Mouse (Mus musculus) myocyte (in vitro differentiated cells): ENCODE measurements around the gene Sall4. TPM values are rescaled to one million over a fixed set of nuclear protein-coding genes. Genes with fewer than 3 reads are reported as not detected.

Experiments used
- H3K27me3 ChIP-seq: one replicate; pipeline ENCODE4 v1.6.1; 2011; ENCODE audit not compliant: control insufficient read depth, insufficient read depth, insufficient read length
- H3K36me3 ChIP-seq: one replicate; pipeline ENCODE4 v1.6.1; 2011; ENCODE audit not compliant: control insufficient read depth, insufficient read depth
- H3K4me2 ChIP-seq: one replicate; pipeline ENCODE4 v1.6.1; 2011; ENCODE audit warnings: low read depth, control low read depth
- H3K4me3 ChIP-seq: one replicate; pipeline ENCODE4 v1.5.1; 2011; ENCODE audit warnings: mild to moderate bottlenecking, control low read depth, moderate library complexity
- H3K79me2 ChIP-seq: one replicate; pipeline ENCODE4 v1.6.1; 2011; ENCODE audit not compliant: control insufficient read depth, insufficient read depth
- H3ac ChIP-seq: one replicate; pipeline ENCODE4 v1.6.1; 2011; ENCODE audit not compliant: control insufficient read depth, insufficient read length
- CEBPB ChIP-seq: IDR thresholded peaks from 2 replicates; pipeline ENCODE4 v1.6.1; 2011; ENCODE audit warnings: mild to moderate bottlenecking, moderate library complexity; ENCODE audit not compliant: poor library complexity, insufficient read depth, severe bottlenecking
- E2F4 ChIP-seq: IDR thresholded peaks from one replicate; pipeline ENCODE4 v1.6.1; 2011; ENCODE audit warnings: mild to moderate bottlenecking, control low read depth, moderate library complexity; ENCODE audit not compliant: insufficient read depth
- MAX ChIP-seq: IDR thresholded peaks from one replicate; pipeline ENCODE4 v1.6.1; 2011; ENCODE audit warnings: low read depth, mild to moderate bottlenecking, control low read depth
- MYOD1 ChIP-seq, 3 experiments: IDR thresholded peaks; one replicate each; pipeline ENCODE4 v1.6.1; 2011; ENCODE audit warnings: control low read depth in 2 of 3, low read depth in 2 of 3, mild to moderate bottlenecking in 2 of 3, moderate library complexity in 1 of 3; ENCODE audit not compliant: insufficient read length in 2 of 3, control insufficient read depth in 1 of 3
- MYOG ChIP-seq, 3 experiments: IDR thresholded peaks; one replicate each; pipeline ENCODE4 v1.6.1; 2011; ENCODE audit warnings: control low read depth in 2 of 3, low read depth in 2 of 3, mild to moderate bottlenecking in 2 of 3; ENCODE audit not compliant: insufficient read length in 2 of 3, control insufficient read depth in 1 of 3, insufficient read depth in 1 of 3
- POLR2A ChIP-seq: IDR thresholded peaks from one replicate; pipeline ENCODE4 v1.6.1; 2011; ENCODE audit warnings: low read depth, mild to moderate bottlenecking, control low read depth, moderate library complexity; ENCODE audit not compliant: insufficient read length
- POLR2AphosphoS2 ChIP-seq: IDR thresholded peaks from one replicate; pipeline ENCODE4 v1.6.1; 2011; ENCODE audit warnings: low read depth, control low read depth; ENCODE audit not compliant: insufficient read length
- REST ChIP-seq: IDR thresholded peaks from one replicate; pipeline ENCODE4 v1.6.1; 2011; ENCODE audit warnings: mild to moderate bottlenecking, control low read depth, moderate library complexity; ENCODE audit not compliant: insufficient read depth, insufficient read length
- SRF ChIP-seq: IDR thresholded peaks from one replicate; pipeline ENCODE4 v1.6.1; 2011; ENCODE audit warnings: low read depth; ENCODE audit not compliant: control insufficient read depth, insufficient read length
- TCF12 ChIP-seq: IDR thresholded peaks from one replicate; pipeline ENCODE4 v1.6.1; 2011; ENCODE audit warnings: mild to moderate bottlenecking, control low read depth; ENCODE audit not compliant: poor library complexity, insufficient read depth, severe bottlenecking
- TCF3 ChIP-seq: IDR thresholded peaks from one replicate; pipeline ENCODE4 v1.6.1; 2011; ENCODE audit warnings: low read depth, control low read depth; ENCODE audit not compliant: insufficient read length
- USF1 ChIP-seq: IDR thresholded peaks from one replicate; pipeline ENCODE4 v1.6.1; 2011; ENCODE audit warnings: low read depth, mild to moderate bottlenecking, control low read depth, moderate library complexity
- polyA plus RNA-seq: library from polyadenylated mRNA; unstranded; fragments of >200 nt; fragmentation: generic; extraction: Trizol; gene quantifications from one replicate; pipeline ENCODE4 v1.2.1, GENCODE M21; 2012; ENCODE audit warnings: missing spikeins

Sall4 gene
- polyA plus RNA-seq, result not detected

DNA sequence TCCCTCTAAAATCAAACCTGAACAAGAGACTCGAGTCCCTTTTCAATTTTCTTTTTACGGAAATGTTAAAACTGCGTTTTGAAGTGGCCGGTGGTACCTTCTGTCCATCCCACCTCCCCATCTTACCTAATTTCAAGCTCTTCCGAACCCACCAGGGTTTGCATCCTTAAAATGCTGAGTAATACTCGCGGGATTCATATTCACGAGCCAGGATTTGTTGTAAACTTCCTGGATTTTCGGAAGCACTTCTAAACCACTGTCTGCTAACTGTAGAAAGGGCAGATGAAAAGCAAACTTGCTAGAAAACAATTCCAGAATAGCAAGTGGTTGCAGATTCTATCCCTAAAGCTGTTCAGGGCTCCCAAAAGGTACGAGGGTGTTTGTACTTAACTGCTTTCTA lies at the start of gene Sall4:
Sall4 (minus strand) TSS at position 362 of the 400 bp plus-strand sequence.
- H3K4me2 ChIP-seq, result no peak within 1 kb of the TSS
- no peaks in the 10 kb centered on the region for H3K36me3 ChIP-seq
- H3K4me3 ChIP-seq, result no peak within 1 kb of the TSS
- no peak within 1 kb of the TSS for H3ac ChIP-seq
- TF ChIP-seq E2F4, result no peak
- no peak for TF ChIP-seq MYOG (IDR thresholded peaks at IDR 0.05; ENCODE audit: control insufficient read depth in 1 of 3, insufficient read depth in 1 of 3, insufficient read length in 2 of 3, low read depth in 2 of 3)
- TF ChIP-seq POLR2A, result no peak
- H3K27me3 ChIP-seq, result peaks cover 51% of the 10 kb centered on the region
- H3K79me2 ChIP-seq, result no peaks in the 10 kb centered on the region

DNA sequence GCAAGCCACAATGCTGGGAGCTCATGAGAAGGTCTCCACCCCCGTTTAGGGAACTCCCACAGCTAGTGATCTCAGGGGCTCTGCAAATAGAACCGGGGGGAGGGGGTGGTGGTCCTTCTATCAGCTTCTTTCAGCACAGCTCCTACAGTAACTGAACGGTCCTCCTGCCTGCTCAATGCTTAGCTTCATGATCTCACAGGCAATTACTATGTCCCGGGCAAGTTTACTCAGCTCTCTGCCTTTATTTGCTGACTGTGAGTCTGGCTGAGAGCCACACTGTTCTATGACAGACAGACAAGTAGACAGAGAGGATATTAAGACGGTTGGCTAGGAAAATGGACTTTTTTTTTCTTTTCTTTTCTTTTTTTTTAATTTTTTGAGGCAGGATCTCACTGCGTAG lies 45.5 kb upstream of the Sall4 start:
- H3K36me3 ChIP-seq, result no peaks in the 10 kb centered on the region
- TF ChIP-seq POLR2A (no peak), TCF12 (no peak), SRF (no peak), MYOG (IDR thresholded peaks at IDR 0.05; ENCODE audit: control insufficient read depth in 1 of 3, insufficient read depth in 1 of 3, insufficient read length in 2 of 3, low read depth in 2 of 3) (no peak), POLR2AphosphoS2 (no peak), TCF3 (no peak), E2F4 (no peak), CEBPB (no peak), MAX (no peak), REST (no peak), USF1 (no peak), MYOD1 (IDR thresholded peaks at IDR 0.05; ENCODE audit: control insufficient read depth in 1 of 3, insufficient read length in 2 of 3, low read depth in 2 of 3) (no peak)
- no peak overlapping the region for H3K4me3 ChIP-seq
- H3K79me2 ChIP-seq, result no peaks in the 10 kb centered on the region
- no peak overlapping the region for H3K4me2 ChIP-seq
- H3K27me3 ChIP-seq, result peaks cover 52% of the 10 kb centered on the region
- H3ac ChIP-seq, result no peak overlapping the region

DNA sequence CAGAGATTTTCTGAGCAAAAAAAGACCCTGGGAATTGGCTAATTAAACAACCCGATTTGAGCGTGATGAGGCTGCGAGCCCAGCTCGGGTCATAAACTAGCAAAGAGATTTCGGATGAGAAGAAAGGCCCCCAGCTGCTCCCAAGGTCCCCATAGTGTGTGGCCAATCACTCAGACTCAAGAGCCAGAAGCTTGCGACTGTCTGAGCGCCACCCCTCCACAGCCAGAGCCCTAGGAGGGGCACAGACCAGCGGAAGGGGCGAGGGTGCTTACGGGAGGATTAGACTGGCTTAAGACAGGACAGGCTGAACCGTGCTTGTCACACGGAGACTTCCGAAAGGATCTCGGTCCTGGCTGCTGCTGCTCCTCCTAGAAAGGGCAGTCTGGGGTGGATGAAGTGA lies 42.2 kb upstream of the Sall4 start:
- H3K27me3 ChIP-seq, result peaks cover 63% of the 10 kb centered on the region
- no peak overlapping the region for H3K4me3 ChIP-seq
- no peak overlapping the region for H3K4me2 ChIP-seq
- TF ChIP-seq TCF3 (no peak), E2F4 (no peak), USF1 (no peak), CEBPB (no peak), TCF12 (no peak), MYOG (IDR thresholded peaks at IDR 0.05; ENCODE audit: control insufficient read depth in 1 of 3, insufficient read depth in 1 of 3, insufficient read length in 2 of 3, low read depth in 2 of 3) (no peak), REST (no peak), POLR2A (no peak), MYOD1 (IDR thresholded peaks at IDR 0.05; ENCODE audit: control insufficient read depth in 1 of 3, insufficient read length in 2 of 3, low read depth in 2 of 3) (no peak), POLR2AphosphoS2 (no peak), SRF (no peak), MAX (no peak)
- H3ac ChIP-seq, result no peak overlapping the region
- H3K79me2 ChIP-seq, result no peaks in the 10 kb centered on the region
- H3K36me3 ChIP-seq, result no peaks in the 10 kb centered on the region

DNA sequence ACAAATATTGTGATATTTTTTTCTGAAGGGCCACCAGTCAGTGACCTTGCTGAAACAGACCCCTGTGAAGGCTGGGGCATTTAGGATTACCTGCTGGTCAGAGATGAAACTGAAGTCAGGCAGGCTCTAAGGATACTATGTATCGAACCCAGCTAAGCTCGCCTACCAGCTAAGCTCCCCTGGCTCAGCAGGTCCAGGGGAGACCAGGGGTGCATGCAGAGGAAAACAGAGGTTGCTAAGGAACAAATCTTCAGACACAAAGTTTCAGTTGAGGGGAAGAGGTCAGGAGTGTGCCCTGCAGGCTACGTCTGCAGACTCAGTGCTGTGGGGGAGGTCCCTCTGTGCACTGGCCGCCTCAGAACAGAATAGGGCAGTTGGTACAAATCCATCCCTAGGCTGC lies 39.9 kb upstream of the Sall4 start:
- TF ChIP-seq REST, result no peak
- TF ChIP-seq MYOG (IDR thresholded peaks at IDR 0.05; ENCODE audit: control insufficient read depth in 1 of 3, insufficient read depth in 1 of 3, insufficient read length in 2 of 3, low read depth in 2 of 3), result no peak
- TF ChIP-seq POLR2AphosphoS2, result no peak
- no peak for TF ChIP-seq MAX
- TF ChIP-seq E2F4, result no peak
- no peak for TF ChIP-seq SRF
- no peak for TF ChIP-seq POLR2A
- no peak for TF ChIP-seq USF1
- TF ChIP-seq TCF12, result no peak
- H3ac ChIP-seq, result no peak overlapping the region
- H3K27me3 ChIP-seq, result peaks cover 58% of the 10 kb centered on the region
- no peaks in the 10 kb centered on the region for H3K36me3 ChIP-seq
- H3K4me2 ChIP-seq, result no peak overlapping the region
- no peaks in the 10 kb centered on the region for H3K79me2 ChIP-seq
- H3K4me3 ChIP-seq, result no peak overlapping the region

DNA sequence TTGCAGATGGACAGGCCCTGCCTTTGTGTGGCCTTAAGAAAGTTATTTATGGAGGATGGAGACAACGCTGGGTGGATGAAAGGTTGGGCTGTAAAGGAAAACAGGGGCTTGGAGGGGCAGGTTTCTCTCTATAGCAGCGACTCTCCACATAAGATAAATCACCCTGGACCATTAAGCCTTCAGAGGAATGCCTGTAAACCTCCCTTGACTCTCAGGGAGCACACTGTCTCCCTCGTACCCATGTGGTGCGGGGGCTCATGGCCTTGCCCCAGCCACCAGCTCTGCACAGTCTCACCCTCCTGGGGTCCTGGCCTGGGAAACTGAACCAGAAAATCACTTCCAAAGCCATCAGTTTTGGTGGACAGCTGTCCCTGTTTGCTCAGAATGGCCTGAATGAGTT lies 36.1 kb upstream of the Sall4 start:
- Histone ChIP-seq H3K79me2 (no peaks in the 10 kb centered on the region), H3K27me3 (peaks cover 40% of the 10 kb centered on the region), H3ac (no peak overlapping the region), H3K4me2 (no peak overlapping the region), H3K4me3 (no peak overlapping the region), H3K36me3 (no peaks in the 10 kb centered on the region)
- no peak for TF ChIP-seq USF1
- TF ChIP-seq MYOG (IDR thresholded peaks at IDR 0.05; ENCODE audit: control insufficient read depth in 1 of 3, insufficient read depth in 1 of 3, insufficient read length in 2 of 3, low read depth in 2 of 3), result no peak
- no peak for TF ChIP-seq TCF3
- TF ChIP-seq REST, result no peak
- TF ChIP-seq MAX, result no peak
- no peak for TF ChIP-seq MYOD1 (IDR thresholded peaks at IDR 0.05; ENCODE audit: control insufficient read depth in 1 of 3, insufficient read length in 2 of 3, low read depth in 2 of 3)
- TF ChIP-seq POLR2AphosphoS2, result no peak
- no peak for TF ChIP-seq SRF
